ENCODE assay signal across 4 mouse cellular contexts in genomic region chr9:11107212-11107611, GRCm38 (mm10).
A peak's percentile ranks its signal among the peaks of the same experiment; 100 is the strongest.
DNase-seq lines count a peak whose midpoint lies in the region; TF ChIP-seq lines count a peak whose summit lies in the region.
"Not testable (repeated sequence)": the region's sequence is repeated elsewhere in the genome, so short reads cannot be mapped to it uniquely, and the experiment has no call there.

No protein-coding gene starts in this region.

- not testable (repeated sequence) for H3K27me3 ChIP-seq in ES-Bruce4 (ENCODE audit: control insufficient read depth, insufficient read depth, low read length, poor library complexity, severe bottlenecking)

- H3K36me3 ChIP-seq in ES-Bruce4 (ENCODE audit: control insufficient read depth, insufficient read depth, low read length, poor library complexity, severe bottlenecking); ES-E14 (ENCODE audit: control insufficient read depth, insufficient read depth, low read length, poor library complexity, severe bottlenecking): not testable (repeated sequence)

- not testable (repeated sequence) for TF ChIP-seq CTCF in ES-Bruce4 (IDR thresholded peaks at IDR 0.05; ENCODE audit: low read depth, low read length)

- DNase-seq in ES-E14 (ENCODE audit: low read depth, low spot score) (peak; percentile 59), ZHBTc4 (ENCODE audit: low read depth, low spot score) (peak; percentile 92)
- DNase-seq in kidney, adult 9 months: peak; percentile 2

- in situ Hi-C loops in ES-E14 (cut with MboI; ENCODE audit: low sequenced_read_pairs in 2 of 2, unreplicated experiment in 2 of 2): not testable (repeated sequence)

- not testable (repeated sequence) for H3K4me3 ChIP-seq in ES-Bruce4 (ENCODE audit: low read depth, low read length)
- peak overlapping the region in 1 of 2 experiments; percentile 22; a peak in 1 of 4 replicates for H3K4me3 ChIP-seq in ES-E14 (ENCODE audit: insufficient read depth in 1 of 2, low read depth in 1 of 2, low read length in 2 of 2, poor library complexity in 1 of 2, severe bottlenecking in 1 of 2)

- H3K9me3 ChIP-seq in ES-Bruce4 (replicated peaks; ENCODE audit: control insufficient read depth, insufficient read depth, low read length, poor library complexity, severe bottlenecking): peaks cover 29% of the 10 kb centered on the region
- H3K9me3 ChIP-seq in ES-E14 (ENCODE audit: control insufficient read depth, insufficient read depth, low read depth, low read length): not testable (repeated sequence)

- H3K9ac ChIP-seq in ES-Bruce4 (ENCODE audit: low read depth, poor library complexity, severe bottlenecking); ES-E14 (ENCODE audit: insufficient read depth, low read depth, low read length, poor library complexity, severe bottlenecking): not testable (repeated sequence)

- not testable (repeated sequence) for TF ChIP-seq POLR2A in ES-Bruce4 (IDR thresholded peaks at IDR 0.05; ENCODE audit: insufficient read depth, low read length)

- peak overlapping the region; percentile 67; the same call in 1 of the 2 replicates for H3K27ac ChIP-seq in ES-Bruce4 (ENCODE audit: insufficient read depth, low read length)
- peak overlapping the region; percentile 98 for H3K27ac ChIP-seq in ES-E14 (ENCODE audit: insufficient read depth, low read depth, low read length, poor library complexity, severe bottlenecking)

- TF ChIP-seq EP300 in ES-Bruce4 (IDR thresholded peaks at IDR 0.05; ENCODE audit: insufficient read depth, low read depth, low read length): not testable (repeated sequence)

- H3K4me1 ChIP-seq in ES-Bruce4 (ENCODE audit: control insufficient read depth, insufficient read depth, low read length); ES-E14 (ENCODE audit: control insufficient read depth in 2 of 2, insufficient read depth in 2 of 2, low read length in 2 of 2, poor library complexity in 1 of 2): not testable (repeated sequence)

TF ChIP-seq in ES-E14, 5 proteins besides CTCF, POLR2A, EP300 and RAD21:
- TF ChIP-seq MAFK (IDR thresholded peaks at IDR 0.05; ENCODE audit: insufficient read depth, low read depth, low read length): 0 out of 2 replicates have a peak, but pooled peaks have one; percentile 4

Comparison
In these comparisons a context has a peak if more than half of its experiments do, and no peak if none do; other contexts are left out.
1. DNase-seq: peak in every context shown above with its lines; median percentile 92 in ZHBTc4; 59 in ES-E14; 2 in kidney, adult 9 months.